8 mouse cellular contexts compared by ENCODE assay signal in the genomic region with DNA sequence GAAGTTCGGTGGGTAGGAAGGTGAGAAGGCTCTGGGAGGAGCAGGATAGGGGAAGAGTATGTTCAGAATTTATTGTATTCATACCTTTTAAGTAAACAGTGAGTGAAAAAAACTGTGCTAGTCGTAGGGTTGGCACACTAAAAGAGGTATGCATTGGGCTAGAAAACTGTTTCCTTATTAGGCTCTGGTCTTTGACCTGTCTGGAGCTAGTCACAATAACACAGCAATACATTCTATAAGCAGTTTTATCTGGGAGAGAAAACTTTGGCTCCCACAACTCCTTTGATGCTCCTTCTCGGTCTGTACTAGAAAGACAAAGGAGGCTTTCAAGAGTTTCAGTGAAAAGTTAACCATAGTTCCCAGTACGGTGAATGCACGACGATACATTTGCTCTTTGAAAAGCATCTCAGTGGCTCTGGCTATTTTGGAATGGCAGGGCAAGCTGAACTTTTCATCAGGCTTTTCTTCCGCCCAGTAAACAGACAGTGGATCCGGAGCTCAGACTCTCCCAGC. TPM values are rescaled to one million over a fixed set of nuclear protein-coding genes. Genes with fewer than 3 reads are reported as not detected.
DNase-seq lines count a peak whose midpoint lies in the region; ATAC-seq and TF ChIP-seq lines count a peak whose summit lies in the region.

No protein-coding gene starts in this region.

- no peaks in the 10 kb centered on the region for H3K9me3 ChIP-seq in lung, embryonic 14.5 days (ENCODE audit: low read depth, low read length)
- no peaks in the 10 kb centered on the region for H3K9me3 ChIP-seq in embryonic facial prominence, embryonic 13.5 days
- H3K9me3 ChIP-seq in intestine, postnatal 0 days (ENCODE audit: control insufficient read depth) = no peaks in the 10 kb centered on the region
- no peaks in the 10 kb centered on the region for H3K9me3 ChIP-seq in neural tube, embryonic 15.5 days (replicated peaks)

- no peak for TF ChIP-seq CTCF in lung, embryonic 14.5 days (IDR thresholded peaks at IDR 0.05; ENCODE audit: low read depth)
- no peak for TF ChIP-seq CTCF in intestine, postnatal 0 days (IDR thresholded peaks at IDR 0.05; ENCODE audit: low read depth)

- peak overlapping the region; percentile 48 for H3K9ac ChIP-seq in lung, embryonic 14.5 days
- peak overlapping the region; percentile 66; the same call in 1 of the 2 replicates for H3K9ac ChIP-seq in embryonic facial prominence, embryonic 13.5 days
- peak overlapping the region; percentile 62; the same call in 1 of the 2 replicates for H3K9ac ChIP-seq in intestine, postnatal 0 days (ENCODE audit: low read depth, low read length)
- H3K9ac ChIP-seq in neural tube, embryonic 15.5 days (replicated peaks) = no peak overlapping the region

- H3K4me2 ChIP-seq in lung, embryonic 14.5 days = peak overlapping the region; percentile 58
- peak overlapping the region; percentile 61 for H3K4me2 ChIP-seq in embryonic facial prominence, embryonic 13.5 days
- peak overlapping the region; percentile 61 for H3K4me2 ChIP-seq in intestine, postnatal 0 days (replicated peaks; ENCODE audit: low read depth)
- peak overlapping the region; percentile 55 for H3K4me2 ChIP-seq in neural tube, embryonic 15.5 days

- peak; percentile 43 for ATAC-seq in lung, embryonic 14.5 days (ENCODE audit: insufficient read depth)
- ATAC-seq in embryonic facial prominence, embryonic 13.5 days (ENCODE audit: insufficient number of reproducible peaks, insufficient read depth, low FRiP score, low TSS enrichment, low read depth) = no peak
- peak; percentile 80 for ATAC-seq in intestine, postnatal 0 days
- no peak for ATAC-seq in neural tube, embryonic 15.5 days (ENCODE audit: low FRiP score)
- ATAC-seq in cerebellum, adult (ENCODE audit: insufficient number of reproducible peaks, low FRiP score, low TSS enrichment) = no peak

- no peaks in the 10 kb centered on the region for H3K4me1 ChIP-seq in lung, embryonic 14.5 days (ENCODE audit: insufficient read depth)
- no peaks in the 10 kb centered on the region for H3K4me1 ChIP-seq in embryonic facial prominence, embryonic 13.5 days
- H3K4me1 ChIP-seq in intestine, postnatal 0 days (replicated peaks; ENCODE audit: control insufficient read depth, insufficient read depth, low read length) = no peaks in the 10 kb centered on the region
- H3K4me1 ChIP-seq in neural tube, embryonic 15.5 days = no peaks in the 10 kb centered on the region

- WGBS in lung, embryonic 14.5 days = 15% methylated on average over 8 of the region's 8 CpGs
- 29% methylated on average over 8 of the region's 8 CpGs for WGBS in embryonic facial prominence, embryonic 13.5 days
- WGBS in intestine, postnatal 0 days = 24% methylated on average over 8 of the region's 8 CpGs
- WGBS in neural tube, embryonic 15.5 days = 23% methylated on average over 8 of the region's 8 CpGs

- H3K4me3 ChIP-seq in lung, embryonic 14.5 days (ENCODE audit: low read depth, low read length) = peak overlapping the region; percentile 53
- peak overlapping the region; percentile 56 for H3K4me3 ChIP-seq in embryonic facial prominence, embryonic 13.5 days
- H3K4me3 ChIP-seq in intestine, postnatal 0 days (ENCODE audit: low read depth, low read length) = peak overlapping the region; percentile 55
- H3K4me3 ChIP-seq in neural tube, embryonic 15.5 days (replicated peaks) = peak overlapping the region; percentile 56

- H3K27ac ChIP-seq in lung, embryonic 14.5 days (ENCODE audit: low read depth) = peak overlapping the region; percentile 36; the same call in 1 of the 2 replicates
- H3K27ac ChIP-seq in embryonic facial prominence, embryonic 13.5 days = no peak overlapping the region
- peak overlapping the region; percentile 86 for H3K27ac ChIP-seq in intestine, postnatal 0 days (ENCODE audit: low read depth, low read length)
- H3K27ac ChIP-seq in neural tube, embryonic 15.5 days (replicated peaks) = peak overlapping the region; percentile 63; the same call in 1 of the 2 replicates

- H3K36me3 ChIP-seq in lung, embryonic 14.5 days (ENCODE audit: insufficient read depth) = no peaks in the 10 kb centered on the region
- no peaks in the 10 kb centered on the region for H3K36me3 ChIP-seq in embryonic facial prominence, embryonic 13.5 days
- H3K36me3 ChIP-seq in intestine, postnatal 0 days (ENCODE audit: control insufficient read depth, insufficient read depth) = no peaks in the 10 kb centered on the region
- no peaks in the 10 kb centered on the region for H3K36me3 ChIP-seq in neural tube, embryonic 15.5 days

- H3K27me3 ChIP-seq in lung, embryonic 14.5 days (ENCODE audit: insufficient read depth, low read length) = no peaks in the 10 kb centered on the region
- peaks cover 7% of the 10 kb centered on the region; the same call in 1 of the 2 replicates for H3K27me3 ChIP-seq in embryonic facial prominence, embryonic 13.5 days
- H3K27me3 ChIP-seq in intestine, postnatal 0 days (replicated peaks; ENCODE audit: control insufficient read depth, insufficient read depth, low read length) = no peaks in the 10 kb centered on the region
- no peaks in the 10 kb centered on the region for H3K27me3 ChIP-seq in neural tube, embryonic 15.5 days (replicated peaks)

- no peak for DNase-seq in lung, embryonic 14.5 days
- no peak for DNase-seq in lung, adult 18-20 months
- DNase-seq in kidney, postnatal 36 days = no peak
- no peak for DNase-seq in lung, postnatal 4 days

RNA-seq across cellular contexts. Expression of gene Xk, which starts 0.6 kb away (rescaled TPM):
- 2.7 and 3.5 TPM in 2 replicates for polyA plus RNA-seq in lung, embryonic 14.5 days (2014; fragmentation: Nextera tagmentation; extraction: Ambion mirVana)
- polyA plus RNA-seq in embryonic facial prominence, embryonic 13.5 days (2015; fragmentation: Nextera tagmentation; extraction: Ambion mirVana) = 1.0 and 1.4 TPM in 2 replicates
- 6.7 TPM in 2 replicates for polyA plus RNA-seq in intestine, postnatal 0 days (2015; fragmentation: Nextera tagmentation; extraction: Ambion mirVana)
- 5.2 and 5.7 TPM in 2 replicates for polyA plus RNA-seq in neural tube, embryonic 15.5 days (2015; fragmentation: Nextera tagmentation; extraction: Ambion mirVana)

RNA-seq across cellular contexts. Expression of gene H2al1m, which starts 11.6 kb away (rescaled TPM):
- not detected in 2 replicates for polyA plus RNA-seq in lung, embryonic 14.5 days (2014; fragmentation: Nextera tagmentation; extraction: Ambion mirVana)
- not detected in 2 replicates for polyA plus RNA-seq in embryonic facial prominence, embryonic 13.5 days (2015; fragmentation: Nextera tagmentation; extraction: Ambion mirVana)
- 0.42 and 0.52 TPM in 2 replicates for polyA plus RNA-seq in intestine, postnatal 0 days (2015; fragmentation: Nextera tagmentation; extraction: Ambion mirVana)
- polyA plus RNA-seq in neural tube, embryonic 15.5 days (2015; fragmentation: Nextera tagmentation; extraction: Ambion mirVana) = not detected in 2 replicates

RNA-seq across cellular contexts. Expression of gene Gm14862, which starts 15.3 kb away (rescaled TPM):
- 0.25 TPM in 1 of 2 replicates, not detected in the other for polyA plus RNA-seq in lung, embryonic 14.5 days (2014; fragmentation: Nextera tagmentation; extraction: Ambion mirVana)
- not detected in 2 replicates for polyA plus RNA-seq in embryonic facial prominence, embryonic 13.5 days (2015; fragmentation: Nextera tagmentation; extraction: Ambion mirVana)
- polyA plus RNA-seq in intestine, postnatal 0 days (2015; fragmentation: Nextera tagmentation; extraction: Ambion mirVana) = not detected in 2 replicates
- polyA plus RNA-seq in neural tube, embryonic 15.5 days (2015; fragmentation: Nextera tagmentation; extraction: Ambion mirVana) = 0.23 TPM in 1 of 2 replicates, not detected in the other

Comparison
In these comparisons a context has a peak if more than half of its experiments do, and no peak if none do; other contexts are left out.
1. ATAC-seq: peak in lung, embryonic 14.5 days (single experiment) and intestine, postnatal 0 days (single experiment); none in embryonic facial prominence, embryonic 13.5 days (single experiment), neural tube, embryonic 15.5 days (single experiment) and cerebellum, adult (single experiment).
2. Peak in every context shown above with its lines, with median percentiles within 50 percentile points of each other: H3K4me2 ChIP-seq and H3K4me3 ChIP-seq.